Mouse (Mus musculus): Measurements from ENCODE around the gene Lamtor5. TPM values are rescaled to one million over a fixed set of nuclear protein-coding genes. Genes with fewer than 3 reads are reported as not detected.

The Lamtor5 gene
- 125 and 136 TPM in 2 replicates for polyA plus RNA-seq (2015; fragmentation: Nextera tagmentation; extraction: Ambion mirVana)

DNA sequence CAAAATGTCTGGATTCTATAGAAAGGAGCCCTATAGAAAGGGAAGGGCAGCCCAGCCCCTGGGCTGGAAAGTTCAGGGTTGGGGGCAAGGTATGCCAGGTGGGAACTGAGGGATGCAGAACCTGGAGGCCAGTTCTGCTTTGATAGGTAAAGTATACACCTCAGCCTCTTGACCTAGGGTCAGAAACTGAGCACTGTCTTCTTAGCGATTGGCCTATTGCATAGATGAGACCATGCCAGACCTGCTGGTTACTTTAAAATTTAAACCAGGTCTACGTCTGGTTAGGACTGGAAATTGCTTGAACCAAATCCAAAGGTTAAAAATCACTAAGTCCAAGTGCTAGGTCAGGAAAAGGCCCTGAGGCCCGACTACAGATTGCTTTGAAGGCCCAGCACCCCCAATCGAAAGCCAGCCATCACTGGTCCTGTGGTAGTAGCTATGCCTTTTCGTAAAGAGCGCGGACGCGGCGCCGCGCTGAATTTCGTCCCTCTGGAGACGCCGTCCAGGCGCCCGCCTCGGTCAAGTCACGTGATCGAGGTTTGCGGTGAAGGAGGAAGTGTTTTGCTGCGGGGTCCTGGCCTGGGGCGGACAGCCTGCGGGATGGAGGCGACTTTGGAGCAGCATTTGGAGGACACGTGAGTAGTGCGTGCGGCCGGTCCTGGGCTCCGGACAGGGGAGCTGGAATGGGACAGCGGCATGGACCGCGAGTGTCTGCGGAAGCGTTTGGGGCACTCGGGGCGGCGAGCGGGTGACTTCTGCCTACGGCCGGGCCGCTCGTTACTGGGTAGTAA, at the start of gene Lamtor5:
Gene Lamtor5, plus strand, starts transcription at position 380 of the 791 bp plus-strand sequence.

DNA sequence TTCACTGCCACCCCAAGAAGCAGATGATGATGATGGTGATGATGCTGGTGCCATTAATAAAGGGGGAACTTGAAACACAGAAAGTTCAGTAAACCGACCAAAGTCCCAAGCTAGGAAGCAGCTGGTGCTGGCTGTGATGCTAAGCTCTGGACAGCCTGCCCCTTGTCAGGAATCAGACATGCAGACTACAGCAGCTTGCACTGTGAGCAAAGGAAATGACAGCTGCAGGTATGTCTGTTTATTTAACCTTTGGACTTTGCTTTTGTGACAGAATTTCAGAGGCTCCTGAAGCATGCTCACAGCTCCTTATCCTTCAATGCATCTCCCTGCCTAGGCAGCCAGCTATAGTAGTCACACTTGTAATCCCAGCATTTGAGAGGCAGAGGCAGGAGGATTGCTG, 48.1 kb upstream of the Lamtor5 start, which contains the start of gene A630076J17Rik:
Gene A630076J17Rik, plus strand, starts transcription at position 88 of the 400 bp plus-strand sequence.

GRCm38 (mm10) chr3:107239607-107240006, 39.1 kb upstream of the Lamtor5 start, which contains the start of gene Prok1:
Gene Prok1, minus strand, starts transcription at chr3:107239707.

DNA sequence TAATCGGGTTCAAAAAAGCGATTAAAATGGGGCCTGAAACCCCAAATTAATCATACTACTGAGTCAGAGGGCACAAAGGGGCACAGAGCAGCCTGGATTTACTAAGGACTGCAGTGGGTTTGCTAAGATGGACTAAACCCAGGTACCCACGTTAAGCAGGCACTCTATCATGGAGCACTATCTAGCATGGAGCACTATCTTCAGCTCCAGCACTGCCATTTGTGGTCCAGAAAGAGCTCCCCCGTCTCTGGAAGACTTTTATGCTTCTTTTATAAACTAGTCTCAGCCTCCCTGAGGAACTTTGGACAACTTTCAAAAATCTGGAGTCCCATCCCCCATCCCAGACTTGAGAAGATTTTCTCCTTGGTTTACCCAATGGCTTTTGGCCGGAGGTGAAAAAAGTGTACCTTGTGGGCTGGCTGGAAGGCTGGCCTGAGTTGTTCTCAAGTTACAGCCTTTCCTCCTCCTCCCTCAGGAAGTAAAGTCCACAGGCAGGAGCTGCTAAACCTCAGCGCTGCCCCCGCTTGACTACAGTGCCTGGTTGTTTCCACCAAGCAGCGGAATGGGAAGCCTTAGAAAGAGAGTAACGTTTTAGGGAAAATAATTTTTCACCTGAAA, 12.2 kb downstream of the Lamtor5 start, which contains the start of gene Slc16a4:
Gene Slc16a4, plus strand, starts transcription at position 467 of the 618 bp plus-strand sequence.

Other genes starting within 250 kb of the Lamtor5 start
- 0.82 and 1.2 TPM in 2 replicates for gene Kcna3, start 242.7 kb upstream of the Lamtor5 start, polyA plus RNA-seq (2015; fragmentation: Nextera tagmentation; extraction: Ambion mirVana)
- gene Kcna2, start 177.7 kb upstream of the Lamtor5 start, polyA plus RNA-seq (2015; fragmentation: Nextera tagmentation; extraction: Ambion mirVana), result 0.01 and 0.05 TPM in 2 replicates
- gene Kcna10, start 95.8 kb upstream of the Lamtor5 start, polyA plus RNA-seq (2015; fragmentation: Nextera tagmentation; extraction: Ambion mirVana), result not detected in 2 replicates
- 2.7 and 4.6 TPM in 2 replicates for gene Cym, start 57.1 kb upstream of the Lamtor5 start, polyA plus RNA-seq (2015; fragmentation: Nextera tagmentation; extraction: Ambion mirVana)
- gene A630076J17Rik, start 48.2 kb upstream of the Lamtor5 start, polyA plus RNA-seq (2015; fragmentation: Nextera tagmentation; extraction: Ambion mirVana), result not detected in 2 replicates
- gene Prok1, start 39.2 kb upstream of the Lamtor5 start, polyA plus RNA-seq (2015; fragmentation: Nextera tagmentation; extraction: Ambion mirVana), result 0.06 TPM in 1 of 2 replicates, not detected in the other
- 1.4 and 1.5 TPM in 2 replicates for gene Slc16a4, start 12.4 kb downstream of the Lamtor5 start, polyA plus RNA-seq (2015; fragmentation: Nextera tagmentation; extraction: Ambion mirVana)
- gene Rbm15, start 54.8 kb downstream of the Lamtor5 start, polyA plus RNA-seq (2015; fragmentation: Nextera tagmentation; extraction: Ambion mirVana), result 13.9 and 14.6 TPM in 2 replicates
- gene Kcnc4, start 180.7 kb downstream of the Lamtor5 start, polyA plus RNA-seq (2015; fragmentation: Nextera tagmentation; extraction: Ambion mirVana), result 0.06 and 0.10 TPM in 2 replicates
- 0.05 and 0.07 TPM in 2 replicates for gene Slc6a17, start 239.2 kb downstream of the Lamtor5 start, polyA plus RNA-seq (2015; fragmentation: Nextera tagmentation; extraction: Ambion mirVana)

Measured in spleen, postnatal 0 days (tissue).